Mouse (Mus musculus) hindbrain, embryonic 10.5 days (tissue): Measurements from ENCODE around the gene Gpr21. TPM values are rescaled to one million over a fixed set of nuclear protein-coding genes. Genes with fewer than 3 reads are reported as not detected.
"Not testable (repeated sequence)": the region's sequence is repeated elsewhere in the genome, so short reads cannot be mapped to it uniquely, and the experiment has no call there.

Experiments
- DNase-seq: peaks from one replicate; pipeline ENCODE4 v3.0.0-alpha.2; 2017; ENCODE audit warnings: low spot score
- H3K27ac ChIP-seq: fragments of 300-500 bp; sonication (generic); 2 replicates; pipeline ENCODE4 v1.5.1; 2016; ENCODE audit warnings: mild to moderate bottlenecking, moderate library complexity
- H3K27me3 ChIP-seq: fragments of 300-500 bp; sonication (generic); 2 replicates; pipeline ENCODE4 v1.6.1; 2016; ENCODE audit warnings: mild to moderate bottlenecking; ENCODE audit not compliant: poor library complexity, insufficient read depth, severe bottlenecking
- H3K36me3 ChIP-seq: fragments of 300-500 bp; sonication (generic); 2 replicates; pipeline ENCODE4 v1.6.1; 2016; ENCODE audit warnings: mild to moderate bottlenecking, moderate library complexity
- H3K4me1 ChIP-seq: fragments of 300-500 bp; sonication (generic); replicated peaks from 2 replicates; pipeline ENCODE4 v1.6.1; 2016; ENCODE audit warnings: mild to moderate bottlenecking
- H3K4me3 ChIP-seq: fragments of 300-500 bp; sonication (generic); 2 replicates; pipeline ENCODE4 v1.5.1; 2016; ENCODE audit warnings: mild to moderate bottlenecking, moderate library complexity
- H3K9me3 ChIP-seq: fragments of 300-500 bp; sonication (generic); 2 replicates; pipeline ENCODE4 v1.6.1; 2016; ENCODE audit warnings: mild to moderate bottlenecking, moderate library complexity
- WGBS: fragments of 180-500 bp; shearing (Covaris S2); methylation state at CpG from one replicate; pipeline ENCODE4 v1.1.7; 2016; 5-methylcytosine and 5-hydroxymethylcytosine counted together
- polyA plus RNA-seq: library from polyadenylated mRNA; unstranded; fragments of >200 nt; fragmentation: Nextera tagmentation; extraction: Ambion mirVana; gene quantifications from 2 replicates; pipeline ENCODE4 v1.2.1, GENCODE M21; 2016

The Gpr21 gene
- polyA plus RNA-seq: 1.3 and 1.5 TPM in 2 replicates

GRCm38 (mm10) chr2:37516030-37516710, at the start of gene Gpr21:
Gene Gpr21 (plus strand): TSS chr2:37516332.
- Histone ChIP-seq H3K27me3 (no peaks in the 10 kb centered on the region), H3K9me3 (no peaks in the 10 kb centered on the region), H3K27ac (peak within 1 kb of the TSS; percentile 76), H3K4me1 (peaks cover 14% of the 10 kb centered on the region), H3K36me3 (peaks cover 40% of the 10 kb centered on the region), H3K4me3 (peak within 1 kb of the TSS; percentile 16; the same call in 1 of the 2 replicates)
- 27% methylated on average over 11 of the region's 11 CpGs for WGBS
- peak; percentile 15 for DNase-seq

GRCm38 (mm10) chr2:37479559-37479958, 36.6 kb upstream of the Gpr21 start:
- Histone ChIP-seq H3K36me3 (peaks cover 88% of the 10 kb centered on the region), H3K4me3 (no peak overlapping the region), H3K27ac (no peak overlapping the region), H3K9me3 (no peaks in the 10 kb centered on the region), H3K27me3 (no peaks in the 10 kb centered on the region), H3K4me1 (no peaks in the 10 kb centered on the region)
- DNase-seq: no peak

- no peak overlapping the region for H3K4me3 ChIP-seq
- H3K27ac ChIP-seq: no peak overlapping the region
- no peak for DNase-seq
- no peaks in the 10 kb centered on the region for H3K27me3 ChIP-seq
- 96% methylated on average over 2 of the region's 2 CpGs for WGBS
- H3K4me1 ChIP-seq: no peaks in the 10 kb centered on the region
- H3K36me3 ChIP-seq: peaks cover 89% of the 10 kb centered on the region
- H3K9me3 ChIP-seq: no peaks in the 10 kb centered on the region
Measured at GRCm38 (mm10) chr2:37480039-37480438, 36.1 kb upstream of the Gpr21 start.

GRCm38 (mm10) chr2:37484165-37484564, 32.0 kb upstream of the Gpr21 start:
- Histone ChIP-seq H3K27me3 (no peaks in the 10 kb centered on the region), H3K9me3 (no peaks in the 10 kb centered on the region), H3K36me3 (peaks cover 85% of the 10 kb centered on the region), H3K4me1 (no peaks in the 10 kb centered on the region), H3K4me3 (no peak overlapping the region), H3K27ac (no peak overlapping the region)
- 93% methylated on average over 2 of the region's 2 CpGs for WGBS
- no peak for DNase-seq

GRCm38 (mm10) chr2:37485370-37485769, 30.8 kb upstream of the Gpr21 start:
- Histone ChIP-seq H3K4me1 (no peaks in the 10 kb centered on the region), H3K27ac (no peak overlapping the region), H3K27me3 (no peaks in the 10 kb centered on the region), H3K36me3 (peaks cover 88% of the 10 kb centered on the region), H3K9me3 (no peaks in the 10 kb centered on the region), H3K4me3 (no peak overlapping the region)
- 87% methylated on average over 1 of the region's 1 CpGs for WGBS
- DNase-seq: no peak

- Histone ChIP-seq H3K36me3 (peaks cover 92% of the 10 kb centered on the region), H3K27me3 (no peaks in the 10 kb centered on the region), H3K4me3 (no peak overlapping the region), H3K4me1 (no peaks in the 10 kb centered on the region), H3K27ac (no peak overlapping the region), H3K9me3 (no peaks in the 10 kb centered on the region)
- DNase-seq: no peak
Measured at GRCm38 (mm10) chr2:37486408-37486807, 29.7 kb upstream of the Gpr21 start.

GRCm38 (mm10) chr2:37488956-37489355, 27.2 kb upstream of the Gpr21 start:
- Histone ChIP-seq H3K4me3 (no peak overlapping the region), H3K4me1 (no peaks in the 10 kb centered on the region), H3K27me3 (no peaks in the 10 kb centered on the region), H3K9me3 (no peaks in the 10 kb centered on the region), H3K36me3 (peaks cover 95% of the 10 kb centered on the region), H3K27ac (no peak overlapping the region)
- DNase-seq: no peak
- 98% methylated on average over 2 of the region's 2 CpGs for WGBS

GRCm38 (mm10) chr2:37497321-37497720, 18.8 kb upstream of the Gpr21 start:
- no peak overlapping the region for H3K4me3 ChIP-seq
- peaks cover 86% of the 10 kb centered on the region for H3K36me3 ChIP-seq
- DNase-seq: no peak
- H3K9me3 ChIP-seq: no peaks in the 10 kb centered on the region
- no peaks in the 10 kb centered on the region for H3K27me3 ChIP-seq
- H3K4me1 ChIP-seq: no peaks in the 10 kb centered on the region
- no peak overlapping the region for H3K27ac ChIP-seq
- 93% methylated on average over 4 of the region's 4 CpGs for WGBS

- not testable (repeated sequence) for H3K4me3 ChIP-seq, H3K27ac ChIP-seq, DNase-seq, H3K4me1 ChIP-seq, H3K9me3 ChIP-seq, H3K27me3 ChIP-seq
- H3K36me3 ChIP-seq: peaks cover 68% of the 10 kb centered on the region
- WGBS: 95% methylated on average over 2 of the region's 2 CpGs
Measured at GRCm38 (mm10) chr2:37505856-37506255, 10.3 kb upstream of the Gpr21 start.

- H3K27me3 ChIP-seq: no peaks in the 10 kb centered on the region
- no peak for DNase-seq
- H3K4me3 ChIP-seq: no peak overlapping the region
- no peak overlapping the region for H3K27ac ChIP-seq
- no peaks in the 10 kb centered on the region for H3K9me3 ChIP-seq
- H3K4me1 ChIP-seq: peaks cover 4% of the 10 kb centered on the region
- peaks cover 53% of the 10 kb centered on the region for H3K36me3 ChIP-seq
- 87% methylated on average over 4 of the region's 4 CpGs for WGBS
Measured at GRCm38 (mm10) chr2:37511134-37511901, 4.8 kb upstream of the Gpr21 start.

- no peak overlapping the region for H3K4me3 ChIP-seq
- H3K9me3 ChIP-seq: no peaks in the 10 kb centered on the region
- peaks cover 14% of the 10 kb centered on the region for H3K4me1 ChIP-seq
- DNase-seq: no peak
- H3K27ac ChIP-seq: peak overlapping the region; percentile 36; the same call in 1 of the 2 replicates
- H3K27me3 ChIP-seq: no peaks in the 10 kb centered on the region
- WGBS: 47% methylated on average over 4 of the region's 4 CpGs
- peaks cover 34% of the 10 kb centered on the region for H3K36me3 ChIP-seq
Measured at GRCm38 (mm10) chr2:37516922-37517462, 860 bp downstream of the Gpr21 start.

- Histone ChIP-seq H3K4me1 (peaks cover 14% of the 10 kb centered on the region), H3K9me3 (no peaks in the 10 kb centered on the region), H3K27ac (no peak overlapping the region), H3K4me3 (no peak overlapping the region), H3K27me3 (no peaks in the 10 kb centered on the region), H3K36me3 (peaks cover 24% of the 10 kb centered on the region)
- DNase-seq: no peak
- 92% methylated on average over 4 of the region's 4 CpGs for WGBS
Measured at GRCm38 (mm10) chr2:37518561-37519285, 2.6 kb downstream of the Gpr21 start.

GRCm38 (mm10) chr2:37519286-37519640, 3.1 kb downstream of the Gpr21 start:
- no peak overlapping the region for H3K27ac ChIP-seq
- H3K4me1 ChIP-seq: peaks cover 14% of the 10 kb centered on the region
- no peaks in the 10 kb centered on the region for H3K27me3 ChIP-seq
- H3K36me3 ChIP-seq: peaks cover 24% of the 10 kb centered on the region
- no peak for DNase-seq
- H3K9me3 ChIP-seq: no peaks in the 10 kb centered on the region
- 92% methylated on average over 1 of the region's 1 CpGs for WGBS
- no peak overlapping the region for H3K4me3 ChIP-seq
